Mouse (Mus musculus) brain, adult 10 weeks (tissue): ENCODE data around the gene Mterf1b. TPM values are rescaled to one million over a fixed set of nuclear protein-coding genes. Genes with fewer than 3 reads are reported as not detected.

Experiments
- polyA plus RNA-seq: library from polyadenylated mRNA; stranded (reverse); fragments of 350-450 nt; fragmentation: Illumina TruSeq; extraction: RNeasy Lipid Tissue Mini Kit (QIAGEN cat#74804); gene quantifications from one replicate; pipeline ENCODE4 v1.2.3, GENCODE M21; 2015; ENCODE audit warnings: low read depth, low replicate concordance

Gene Mterf1b
- polyA plus RNA-seq: 4.3 TPM

GRCm38 (mm10) chr5:4191671-4192480 lies at the start of gene Mterf1b:
TSS of gene Mterf1b (plus strand) at chr5:4192367.

Other genes starting within 250 kb of the Mterf1b start
- 51.8 TPM for gene Cyp51, start 87.6 kb upstream of the Mterf1b start, polyA plus RNA-seq